Mouse (Mus musculus): ENCODE results near the gene Gcg.

GRCm38 (mm10) chr2:62483550-62483949 is at the start of gene Gcg:
- TF ChIP-seq CTCF (conservative IDR thresholded peaks at IDR 0.05 in 1 of 2, IDR thresholded peaks at IDR 0.05 in 1 of 2; ENCODE audit: low read depth in 2 of 2, low read length in 2 of 2) = no peak
- no peak for TF ChIP-seq TCF12 (IDR thresholded peaks at IDR 0.05; ENCODE audit: low read depth, low read length)
- no peak for TF ChIP-seq USF1 (IDR thresholded peaks at IDR 0.05; ENCODE audit: low read depth, low read length)
- TF ChIP-seq EP300 (IDR thresholded peaks at IDR 0.05; ENCODE audit: low read length) = no peak
- TF ChIP-seq PAX5 (IDR thresholded peaks at IDR 0.05; ENCODE audit: low read length) = no peak
- TF ChIP-seq USF2 (conservative IDR thresholded peaks at IDR 0.05; ENCODE audit: low read depth, low read length) = no peak
